Mouse (Mus musculus) brain, embryonic 14.5 days (tissue): ENCODE measurements around the gene Mpz.

Source experiments
- CTCF ChIP-seq: fragments of 200-500 bp; IDR thresholded peaks from 2 replicates; pipeline ENCODE4 v1.5.1; 2012; ENCODE audit warnings: inconsistent platforms, mild to moderate bottlenecking, moderate library complexity, borderline replicate concordance; ENCODE audit not compliant: insufficient read depth, insufficient read length; ENCODE audit errors: extremely low read depth
- POLR2A ChIP-seq: fragments of 200-500 bp; IDR thresholded peaks from 2 replicates; pipeline ENCODE4 v1.6.1; 2012; ENCODE audit warnings: mild to moderate bottlenecking, inconsistent platforms, borderline replicate concordance; ENCODE audit not compliant: poor library complexity, insufficient read depth, insufficient read length, severe bottlenecking; ENCODE audit errors: extremely low read depth

- TF ChIP-seq POLR2A (no peak), CTCF (no peak)
Observed at GRCm38 (mm10) chr1:171203471-171204248, 53.1 kb downstream of the Mpz start.
